Mouse (Mus musculus) kidney, adult 2 months (tissue): ENCODE data around the gene Mgst2.

Experiments used
- CTCF ChIP-seq: fragments of 200-500 bp; conservative IDR thresholded peaks from 2 replicates; pipeline ENCODE4 v1.5.1; 2011; ENCODE audit warnings: low read depth, mild to moderate bottlenecking, control low read depth, low read length, moderate library complexity, mixed read lengths; ENCODE audit not compliant: insufficient read depth, insufficient read length
- POLR2A ChIP-seq: fragments of 200-500 bp; IDR thresholded peaks from one replicate; pipeline ENCODE4 v1.6.1; 2011; ENCODE audit warnings: low read depth, low read length, control low read depth

GRCm38 (mm10) chr3:51651149-51651548 is 9.0 kb upstream of the Mgst2 start:
- TF ChIP-seq POLR2A (no peak), CTCF (no peak)
